Mouse (Mus musculus): ENCODE measurements around the gene Angptl7.

Angptl7 gene

GRCm38 (mm10) chr4:148455477-148456025 lies 44.7 kb downstream of the Angptl7 start:
- no peak for DNase-seq (ENCODE audit: low spot score in 2 of 2)

GRCm38 (mm10) chr4:148453707-148454106 lies 46.6 kb downstream of the Angptl7 start:
- no peak for DNase-seq (ENCODE audit: low spot score in 2 of 2)

GRCm38 (mm10) chr4:148448853-148449245 lies 51.4 kb downstream of the Angptl7 start:
- no peak for DNase-seq (ENCODE audit: low spot score in 2 of 2)

- peak; percentile 83 to 93 for DNase-seq (ENCODE audit: low spot score in 2 of 2)
Observed at GRCm38 (mm10) chr4:148448179-148448852, 51.9 kb downstream of the Angptl7 start, which contains the start of gene Mtor. TSS of gene Mtor (plus strand) at chr4:148448611.
